Mouse (Mus musculus) retina, postnatal 1 day (tissue): ENCODE results near the gene Elk3.

ENCODE experiments used
- DNase-seq: peaks from one replicate; pipeline ENCODE4 v3.0.0-alpha.2; 2012

Elk3 gene

DNA sequence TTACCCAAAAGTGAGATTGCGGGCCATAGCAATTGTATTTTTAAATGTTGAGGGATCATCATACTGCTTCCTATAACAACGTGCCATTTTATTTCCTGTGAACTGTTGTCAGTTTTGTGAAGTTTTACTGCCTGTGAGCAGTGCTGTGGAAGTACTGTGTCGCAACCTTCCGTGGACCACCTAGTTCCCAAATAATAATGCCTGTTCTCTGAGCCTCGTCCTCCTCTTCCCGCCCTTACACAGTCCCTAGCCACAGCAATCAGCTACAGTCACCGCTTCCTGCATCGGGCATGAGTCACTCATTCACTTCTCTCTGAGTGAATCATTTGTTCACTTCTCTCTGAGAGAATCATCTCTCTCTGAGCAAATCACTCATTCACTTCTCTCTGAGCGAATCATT, 76.2 kb downstream of the Elk3 start:
- DNase-seq, result no peak

DNA sequence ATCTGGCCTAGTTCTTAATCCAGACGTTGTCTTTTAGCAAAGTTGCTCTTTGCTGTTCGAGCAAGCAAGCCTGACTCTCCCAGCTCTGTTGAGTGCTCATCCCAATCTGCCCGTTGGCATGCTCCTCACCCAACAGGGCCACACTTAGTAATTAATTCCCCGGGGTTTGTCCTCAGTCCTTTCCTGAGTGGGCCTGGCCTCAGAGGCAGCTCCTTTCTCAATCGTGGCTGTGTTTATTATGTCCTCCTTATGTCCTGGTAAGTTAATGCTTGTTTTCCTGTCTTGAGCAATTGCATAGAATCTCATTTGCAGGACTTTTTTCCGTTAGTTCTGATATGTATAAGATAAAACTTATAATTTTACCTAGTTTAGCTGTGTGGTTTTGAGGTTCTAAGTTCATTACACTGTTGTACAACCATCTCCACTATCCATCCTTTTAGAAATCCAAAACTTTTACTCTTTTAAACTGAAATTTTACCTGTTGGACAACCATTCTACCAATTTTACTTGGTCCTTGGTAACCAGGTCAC, 77.2 kb downstream of the Elk3 start:
- no peak for DNase-seq

DNA sequence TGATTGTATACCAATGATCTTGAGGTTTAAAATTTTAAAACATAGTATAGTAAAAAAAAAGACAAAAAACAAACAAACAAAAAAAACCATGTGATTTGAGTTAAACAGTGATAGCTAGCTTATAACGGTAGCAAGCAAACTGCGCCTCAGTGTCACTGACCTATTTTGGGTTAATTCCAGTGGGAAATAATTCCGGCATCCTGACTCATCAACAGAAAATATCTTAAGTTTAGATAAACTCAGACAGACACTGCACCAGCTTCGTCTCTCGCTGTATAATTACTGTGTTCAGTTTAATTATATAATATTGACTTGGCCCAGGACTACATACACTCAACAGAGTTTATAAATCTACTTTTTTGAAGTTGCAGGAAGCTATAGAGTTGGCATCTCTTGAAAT, 79.0 kb downstream of the Elk3 start:
- no peak for DNase-seq

DNA sequence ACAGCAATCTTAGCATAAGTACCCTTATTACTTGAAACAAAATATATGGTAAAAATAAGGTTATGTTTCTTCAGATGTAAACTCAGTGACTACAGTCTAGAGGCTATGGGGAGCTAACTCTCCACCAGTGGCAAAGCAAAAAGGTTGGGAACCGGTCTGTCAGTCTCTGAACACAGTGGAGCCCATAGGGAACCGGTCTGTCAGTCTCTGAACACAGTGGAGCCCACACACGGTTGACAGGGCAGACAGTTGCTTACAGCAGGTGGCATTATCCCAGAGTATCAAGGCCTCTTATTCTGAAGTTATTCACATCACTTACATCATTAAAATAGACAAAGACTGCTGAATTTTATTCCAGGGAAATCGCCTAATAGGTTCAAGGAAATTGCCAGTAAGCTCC, 79.4 kb downstream of the Elk3 start:
- peak; percentile 11 for DNase-seq

DNA sequence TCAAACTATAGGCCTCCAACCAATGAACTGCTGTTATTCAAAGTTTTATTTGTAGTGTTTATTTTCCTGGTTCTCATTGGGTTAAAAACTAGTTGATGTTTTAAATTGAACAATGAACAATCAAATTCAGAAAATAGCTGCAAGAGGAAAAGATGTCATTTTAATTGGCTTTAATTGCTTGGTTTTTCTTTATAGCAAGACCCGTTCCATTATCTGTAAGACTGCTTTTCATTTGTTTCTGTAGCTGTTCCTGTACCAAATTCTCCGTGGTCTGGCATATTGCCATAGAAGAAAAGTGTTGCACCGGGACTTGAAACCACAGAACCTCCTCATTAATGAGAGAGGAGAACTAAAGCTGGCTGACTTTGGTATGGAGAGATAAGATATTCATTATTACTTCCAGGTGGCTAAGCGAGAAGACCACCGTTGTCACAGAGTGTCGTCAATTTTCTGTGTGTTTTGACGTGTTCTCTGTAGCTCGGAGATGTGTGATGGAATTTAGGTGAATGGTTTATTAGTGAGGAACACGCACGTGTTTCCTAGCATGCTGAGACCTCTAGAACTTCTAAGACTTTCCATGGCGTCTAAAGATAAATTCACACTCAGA, 82.4 kb downstream of the Elk3 start:
- DNase-seq, result peak; percentile 32

DNA sequence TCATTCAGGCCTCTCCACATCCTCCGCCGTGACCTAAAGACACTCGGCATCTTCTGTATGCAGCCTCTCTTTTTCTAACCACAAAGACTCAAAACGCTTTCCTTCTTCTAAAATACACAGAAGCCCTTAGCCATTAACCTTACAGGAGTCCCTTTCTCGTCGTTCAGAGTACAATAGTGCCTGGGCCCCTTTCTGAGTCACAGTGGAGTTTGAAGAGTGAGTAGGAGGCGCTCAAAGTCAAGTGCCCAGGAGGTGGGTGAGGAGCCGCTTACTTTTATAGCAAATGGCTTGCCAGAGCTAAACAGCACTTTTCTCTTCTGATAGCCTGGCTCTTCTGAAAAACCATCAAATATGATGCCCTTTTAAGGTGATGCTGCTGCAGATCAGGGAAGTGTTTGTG, 83.0 kb downstream of the Elk3 start:
- no peak for DNase-seq

DNA sequence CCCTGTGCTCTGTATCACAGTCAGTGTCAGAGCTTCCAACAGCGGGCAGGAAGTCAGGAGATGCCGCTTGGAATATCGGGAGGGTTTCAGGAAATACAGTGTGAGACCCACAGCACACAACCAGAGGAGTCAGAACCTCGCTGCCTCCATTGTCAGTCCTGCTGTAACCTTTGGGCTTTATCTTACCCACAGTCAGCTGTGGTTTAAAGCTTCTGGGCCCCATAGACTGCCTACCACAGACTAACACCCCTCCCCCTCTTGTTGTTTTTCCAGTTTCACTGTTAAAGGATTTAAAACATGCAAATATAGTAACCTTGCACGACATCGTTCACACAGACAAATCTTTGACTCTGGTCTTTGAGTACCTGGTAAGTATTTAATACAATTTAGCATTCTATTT, 85.2 kb downstream of the Elk3 start:
- DNase-seq, result no peak

DNA sequence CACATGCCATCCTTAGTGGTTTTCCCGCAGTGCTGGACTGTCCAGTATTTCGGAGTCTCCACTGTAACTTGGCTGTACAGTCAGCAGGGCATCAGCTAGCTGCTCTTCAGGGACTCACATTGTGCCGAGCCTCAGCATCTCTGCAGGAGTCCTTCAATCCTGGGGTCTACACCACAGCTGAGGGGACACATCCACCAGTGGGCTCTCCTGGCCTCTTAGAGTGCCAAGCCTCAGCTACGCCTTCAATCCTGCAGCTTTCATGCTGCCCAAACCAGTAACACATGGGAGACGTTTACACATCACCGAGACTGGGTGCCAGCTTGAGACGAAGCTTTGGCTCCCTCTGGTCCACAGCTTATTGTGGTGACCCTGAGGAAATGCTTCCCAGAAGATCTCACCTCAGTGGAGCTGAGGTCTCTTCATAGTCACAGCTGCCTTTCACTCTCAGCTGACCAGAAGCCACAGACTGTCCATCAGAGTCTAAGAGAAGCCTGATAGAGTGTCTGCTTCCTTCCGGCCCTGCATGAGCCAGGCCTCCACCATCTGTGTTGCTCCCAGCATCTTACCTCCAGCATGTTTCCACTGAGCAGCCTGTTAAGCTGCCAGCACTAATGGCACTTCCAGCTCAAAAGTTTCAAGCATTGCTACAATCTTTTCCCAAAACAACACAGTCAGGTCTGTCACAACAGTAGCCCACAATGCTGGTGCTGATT, 95.7 kb downstream of the Elk3 start:
- no peak for DNase-seq

DNA sequence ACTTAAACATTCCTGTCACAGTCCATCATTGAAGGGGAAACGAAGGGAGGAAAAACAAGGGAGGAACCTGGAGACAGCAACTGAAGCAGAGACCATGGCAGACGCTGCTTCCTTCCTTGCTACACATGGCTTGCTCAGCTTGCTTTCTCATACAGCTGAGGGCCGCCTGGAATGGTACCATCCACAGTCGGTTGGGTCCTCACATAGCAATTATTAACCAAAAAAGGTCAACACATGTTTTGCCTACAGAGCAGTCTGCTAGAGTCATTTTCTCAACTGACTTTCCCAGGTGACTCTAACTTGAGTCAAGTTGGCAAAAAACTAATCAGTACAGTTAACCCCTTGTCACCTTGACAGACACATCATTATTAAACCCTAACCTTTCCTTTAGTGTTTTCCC, 96.7 kb downstream of the Elk3 start:
- DNase-seq, result no peak

DNA sequence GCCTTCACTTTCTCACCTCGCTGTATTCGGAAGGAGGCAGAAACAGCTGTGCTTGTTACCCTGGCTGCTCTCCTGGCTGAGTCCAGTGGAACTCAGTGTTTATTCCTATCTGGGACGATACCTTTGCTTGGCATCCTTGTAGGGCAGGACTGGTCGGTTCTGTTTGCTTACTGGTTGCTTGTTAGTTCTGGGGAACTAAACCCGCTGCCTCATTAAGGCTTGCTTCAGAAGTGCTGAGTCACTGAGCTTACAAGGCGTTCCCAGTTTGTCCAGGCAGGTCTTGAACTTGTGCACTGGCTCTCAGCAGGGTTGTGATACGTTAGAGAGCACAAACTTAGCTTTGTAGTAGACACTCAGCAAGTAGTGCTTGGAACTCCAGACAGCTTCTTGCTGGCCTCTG, 97.6 kb downstream of the Elk3 start:
- no peak for DNase-seq

DNA sequence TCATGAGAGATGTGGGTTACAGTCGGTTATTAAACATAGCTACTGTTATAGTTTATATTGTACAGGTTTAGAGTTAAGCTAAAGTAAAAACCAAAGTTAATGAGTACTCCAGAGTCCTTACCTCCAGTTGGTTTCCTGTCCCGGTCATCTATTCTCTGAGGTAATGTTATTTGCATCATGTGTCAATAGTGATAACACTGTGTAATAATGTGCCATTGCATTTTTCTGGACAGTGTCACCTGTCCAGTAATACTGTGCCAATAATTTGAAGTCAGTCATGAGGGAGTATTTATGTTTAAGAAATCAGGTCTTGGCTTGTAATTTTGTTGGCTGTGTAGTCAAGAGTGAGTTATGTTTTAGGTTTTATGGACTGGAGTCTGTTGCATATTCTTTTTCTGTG, 98.2 kb downstream of the Elk3 start:
- no peak for DNase-seq

DNA sequence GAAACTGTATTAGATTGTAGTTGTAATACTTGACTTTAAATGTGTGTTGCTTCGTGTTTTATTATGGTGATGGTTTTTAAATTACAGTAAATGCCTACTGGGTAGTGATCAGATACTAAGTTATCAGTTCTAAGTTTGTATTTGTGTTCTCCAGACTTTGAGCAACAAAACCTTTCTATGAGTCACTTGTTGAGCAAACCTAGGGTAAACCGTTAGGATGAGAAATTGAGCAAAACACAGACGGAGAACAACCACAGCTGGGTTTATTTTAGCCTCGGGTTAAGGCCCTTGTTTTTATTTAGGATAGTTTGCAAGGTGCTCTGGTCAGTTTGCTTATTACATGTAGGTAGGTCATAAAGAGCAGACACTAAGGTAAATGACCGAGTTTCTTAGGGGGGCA, 103.8 kb downstream of the Elk3 start:
- no peak for DNase-seq

DNA sequence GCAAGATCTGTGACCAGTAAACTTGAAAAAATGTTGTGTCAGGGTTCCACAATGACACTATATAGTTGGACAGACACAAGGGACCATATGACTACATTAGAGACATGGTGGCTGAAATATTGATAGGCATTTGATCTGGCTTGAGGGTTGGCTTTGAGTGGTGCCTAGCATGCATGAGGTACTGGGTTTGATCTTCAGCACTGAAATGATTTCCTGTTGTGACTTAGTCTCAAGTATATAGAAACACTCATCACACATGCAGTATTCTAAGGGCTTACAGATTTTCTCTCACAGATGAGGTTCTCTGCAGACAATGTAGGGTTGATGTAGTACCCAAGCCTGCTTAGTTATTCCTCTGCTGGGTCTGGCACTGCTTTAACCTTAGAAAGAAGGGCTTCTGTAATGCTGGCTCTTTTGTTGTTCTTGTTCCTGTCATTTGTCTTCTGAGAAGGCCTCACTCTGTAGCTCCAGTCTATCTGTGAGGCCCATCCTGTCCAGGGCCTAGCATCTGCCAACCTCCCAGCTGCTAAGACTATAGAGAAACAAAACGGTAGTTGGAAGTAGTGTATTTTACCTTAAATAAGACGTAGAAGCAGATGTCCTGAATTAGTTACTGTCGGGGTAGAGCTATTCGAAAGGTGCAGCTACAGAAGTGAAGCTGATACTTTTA, 105.5 kb downstream of the Elk3 start:
- DNase-seq, result no peak

DNA sequence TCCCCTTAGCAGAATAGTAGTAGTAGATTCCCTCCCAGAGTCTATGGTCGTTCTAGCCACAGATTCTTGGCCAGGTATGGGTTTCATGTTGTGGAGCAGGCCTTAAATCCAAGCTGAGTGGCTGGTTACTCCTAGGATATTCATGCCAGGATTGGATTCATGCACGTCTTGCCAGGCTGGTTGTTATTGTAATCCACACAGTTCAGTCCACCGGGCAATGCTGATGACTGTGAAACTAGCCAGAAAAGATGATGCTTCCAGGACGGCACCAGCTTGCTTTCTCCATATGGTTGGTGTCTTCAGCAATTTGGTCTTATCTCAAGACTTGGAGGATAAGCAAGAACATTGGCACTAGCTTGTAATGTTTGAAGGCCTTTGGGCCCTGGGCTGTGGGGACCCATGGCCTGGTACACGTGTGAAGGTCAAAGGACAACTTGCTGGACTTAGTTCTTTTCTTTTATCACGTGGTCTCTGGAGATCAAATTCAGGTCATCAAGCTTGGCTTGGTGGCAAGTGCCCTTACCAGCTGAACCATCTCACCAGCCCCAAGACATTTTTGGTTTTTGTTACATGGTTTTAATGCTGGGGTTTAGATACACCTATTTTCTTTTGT, 109.0 kb downstream of the Elk3 start:
- DNase-seq, result no peak

DNA sequence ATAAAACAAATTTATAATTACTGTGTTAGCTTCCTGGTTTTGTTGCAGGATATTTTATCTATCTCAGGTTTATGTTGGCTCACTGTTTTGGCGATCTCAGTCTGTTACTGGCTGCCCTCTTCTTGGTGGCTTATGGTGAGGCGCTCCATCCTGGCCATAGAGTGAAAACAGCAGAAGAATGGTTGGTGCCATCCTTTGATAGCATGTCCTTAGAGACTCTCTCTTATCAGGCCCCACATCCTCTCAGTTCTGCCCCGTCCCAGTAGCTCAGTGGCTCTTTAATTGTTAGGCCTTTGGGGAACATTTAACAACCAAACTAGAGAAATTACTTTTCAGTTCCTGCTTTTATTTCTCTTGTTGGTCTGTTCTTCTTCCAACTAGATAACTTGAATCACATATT, 112.0 kb downstream of the Elk3 start:
- no peak for DNase-seq
